In genomic region chr6:144033191-144033590, GRCm38 (mm10) we compare ENCODE assay signal across 35 mouse cellular contexts.
"Had no signal": no experiment of that assay in that cellular context is flagged by ENCODE, and none has a peak within 500 bp of the region (broad histone marks: within the 10 kb centered on the region; RNA-seq: fewer than 3 reads in every experiment).

No protein-coding gene starts in this region.

- H3K27me3 ChIP-seq: heart, embryonic 12.5 days; heart, embryonic 13.5 days; heart, embryonic 15.5 days; hindbrain, embryonic 12.5 days; hindbrain, embryonic 13.5 days; hindbrain, embryonic 15.5 days; intestine, embryonic 15.5 days; kidney, embryonic 15.5 days had no signal

- H3K4me1 ChIP-seq: heart, embryonic 10.5 days; heart, embryonic 12.5 days; heart, embryonic 13.5 days; heart, embryonic 15.5 days; hindbrain, embryonic 12.5 days; hindbrain, embryonic 13.5 days; hindbrain, embryonic 15.5 days; intestine, embryonic 15.5 days; kidney, embryonic 15.5 days had no signal

- ATAC-seq: hindbrain, embryonic 16.5 days; hindbrain, postnatal 0 days; inflammation-experienced regulatory T-cells, adult 6 months; intestine, embryonic 15.5 days; intestine, embryonic 16.5 days; intestine, postnatal 0 days had no signal

- H3K9me3 ChIP-seq: heart, embryonic 10.5 days; heart, embryonic 12.5 days; heart, embryonic 13.5 days; heart, embryonic 15.5 days; hindbrain, embryonic 10.5 days; hindbrain, embryonic 12.5 days; hindbrain, embryonic 13.5 days; hindbrain, embryonic 15.5 days; intestine, embryonic 15.5 days; kidney, embryonic 15.5 days had no signal

- H3K4me3 ChIP-seq: heart, embryonic 10.5 days; heart, embryonic 12.5 days; heart, embryonic 13.5 days; heart, embryonic 15.5 days; hindbrain, embryonic 10.5 days; hindbrain, embryonic 12.5 days; hindbrain, embryonic 13.5 days; hindbrain, embryonic 15.5 days; intestine, embryonic 15.5 days; kidney, embryonic 15.5 days; layer of hippocampus, adult 2 months had no signal

- H3K36me3 ChIP-seq: heart, embryonic 10.5 days; heart, embryonic 12.5 days; heart, embryonic 13.5 days; heart, embryonic 15.5 days; hindbrain, embryonic 12.5 days; hindbrain, embryonic 13.5 days; hindbrain, embryonic 15.5 days; intestine, embryonic 15.5 days; kidney, embryonic 15.5 days had no signal

- DNase-seq: heart, postnatal 10 days; heart, postnatal 14 days; heart, postnatal 36 days; heart, postnatal 4 days; kidney, adult 11 months; kidney, adult 18-20 months; kidney, adult 2 months; kidney, adult 8-10 months; kidney, adult 9 months; kidney, postnatal 10 days; kidney, postnatal 14 days; kidney, postnatal 25 days; kidney, postnatal 36 days; kidney, postnatal 4 days; layer of hippocampus, adult 9-11 months; layer of hippocampus, postnatal 36 days had no signal

- H3K9ac ChIP-seq: heart, embryonic 12.5 days; heart, embryonic 13.5 days; heart, embryonic 15.5 days; hindbrain, embryonic 12.5 days; hindbrain, embryonic 13.5 days; hindbrain, embryonic 14.5 days; hindbrain, embryonic 15.5 days; intestine, embryonic 15.5 days; kidney, embryonic 15.5 days had no signal

- H3K27ac ChIP-seq: heart, embryonic 10.5 days; heart, embryonic 13.5 days; heart, embryonic 15.5 days; hindbrain, embryonic 10.5 days; hindbrain, embryonic 12.5 days; hindbrain, embryonic 13.5 days; hindbrain, embryonic 14.5 days; hindbrain, embryonic 15.5 days; hindbrain, postnatal 0 days; intestine, embryonic 15.5 days; kidney, embryonic 15.5 days; kidney, postnatal 0 days; layer of hippocampus, adult 2 months had no signal

- H3K4me2 ChIP-seq: heart, embryonic 11.5 days; heart, embryonic 12.5 days; heart, embryonic 13.5 days; heart, embryonic 15.5 days; hindbrain, embryonic 12.5 days; hindbrain, embryonic 13.5 days; hindbrain, embryonic 14.5 days; hindbrain, embryonic 15.5 days; intestine, embryonic 15.5 days; kidney, embryonic 15.5 days had no signal
